Mouse (Mus musculus) myocyte (in vitro differentiated cells): Measurements from ENCODE around the gene Zer1.

Experiments
- POLR2A ChIP-seq: IDR thresholded peaks from one replicate; pipeline ENCODE4 v1.6.1; 2011; ENCODE audit warnings: low read depth, mild to moderate bottlenecking, control low read depth, moderate library complexity; ENCODE audit not compliant: insufficient read length
- TCF12 ChIP-seq: IDR thresholded peaks from one replicate; pipeline ENCODE4 v1.6.1; 2011; ENCODE audit warnings: mild to moderate bottlenecking, control low read depth; ENCODE audit not compliant: poor library complexity, insufficient read depth, severe bottlenecking

- TF ChIP-seq TCF12 (no peak), POLR2A (peak; percentile 61)
Measured at GRCm38 (mm10) chr2:30077502-30078348, 46.7 kb downstream of the Zer1 start, which contains the start of gene Pkn3.
